Mouse (Mus musculus) ES-Bruce4 (cell line): Measurements from ENCODE around the gene Spsb1. TPM values are rescaled to one million over a fixed set of nuclear protein-coding genes. Genes with fewer than 3 reads are reported as not detected.
A peak's percentile ranks its signal among the peaks of the same experiment; 100 is the strongest.

ENCODE experiments used
- H3K27ac ChIP-seq: 2 replicates; pipeline ENCODE4 v1.5.1; 2012; ENCODE audit warnings: low read length, inconsistent platforms; ENCODE audit not compliant: insufficient read depth
- H3K27me3 ChIP-seq: 2 replicates; pipeline ENCODE4 v1.6.1; 2012; ENCODE audit warnings: mild to moderate bottlenecking, low read length, inconsistent platforms; ENCODE audit not compliant: control insufficient read depth, poor library complexity, insufficient read depth, severe bottlenecking
- H3K36me3 ChIP-seq: 2 replicates; pipeline ENCODE4 v1.6.1; 2012; ENCODE audit warnings: inconsistent platforms, mild to moderate bottlenecking, low read length, moderate library complexity; ENCODE audit not compliant: control insufficient read depth, poor library complexity, insufficient read depth, severe bottlenecking
- H3K4me1 ChIP-seq: one replicate; pipeline ENCODE4 v1.8.1; 2011; ENCODE audit warnings: low read length; ENCODE audit not compliant: control insufficient read depth, insufficient read depth
- H3K4me3 ChIP-seq: 2 replicates; pipeline ENCODE4 v1.5.1; 2011; ENCODE audit warnings: low read depth, mild to moderate bottlenecking, low read length
- H3K9ac ChIP-seq: 2 replicates; pipeline ENCODE4 v1.6.1; 2012; ENCODE audit warnings: low read depth, mild to moderate bottlenecking, inconsistent platforms; ENCODE audit not compliant: poor library complexity, severe bottlenecking
- H3K9me3 ChIP-seq: replicated peaks from 2 replicates; pipeline ENCODE4 v1.6.1; 2012; ENCODE audit warnings: mild to moderate bottlenecking, low read length, inconsistent platforms; ENCODE audit not compliant: control insufficient read depth, poor library complexity, insufficient read depth, severe bottlenecking
- CTCF ChIP-seq: IDR thresholded peaks from one replicate; pipeline ENCODE4 v1.8.1; 2011; ENCODE audit warnings: low read depth, low read length
- EP300 ChIP-seq: IDR thresholded peaks from 2 replicates; pipeline ENCODE4 v1.6.1; 2011; ENCODE audit warnings: low read depth, low read length; ENCODE audit not compliant: insufficient read depth
- POLR2A ChIP-seq: IDR thresholded peaks from one replicate; pipeline ENCODE4 v1.8.1; 2011; ENCODE audit warnings: low read length; ENCODE audit not compliant: insufficient read depth
- polyA plus RNA-seq: library from polyadenylated mRNA; stranded (reverse); fragments of >200 nt; gene quantifications from 2 replicates; pipeline ENCODE4 v1.2.4, GENCODE M21; 2011; ENCODE audit warnings: low read depth; ENCODE audit not compliant: missing spikeins, insufficient read depth, insufficient read length

The Spsb1 gene
- polyA plus RNA-seq, 1 experiment = 28.1 TPM

- Histone ChIP-seq H3K4me1 (no peaks in the 10 kb centered on the region), H3K9ac (no peak overlapping the region), H3K4me3 (no peak overlapping the region), H3K27ac (no peak overlapping the region), H3K9me3 (no peaks in the 10 kb centered on the region), H3K27me3 (no peaks in the 10 kb centered on the region), H3K36me3 (no peaks in the 10 kb centered on the region)
- no peak for TF ChIP-seq POLR2A
- TF ChIP-seq CTCF = no peak
- TF ChIP-seq EP300 = no peak
Observed at GRCm38 (mm10) chr4:149893611-149894151, 61.2 kb downstream of the Spsb1 start.

- TF ChIP-seq CTCF (no peak), POLR2A (no peak), EP300 (no peak)
- Histone ChIP-seq H3K9ac (no peak overlapping the region), H3K4me1 (no peaks in the 10 kb centered on the region), H3K9me3 (no peaks in the 10 kb centered on the region), H3K4me3 (no peak overlapping the region), H3K27ac (no peak overlapping the region), H3K27me3 (no peaks in the 10 kb centered on the region), H3K36me3 (no peaks in the 10 kb centered on the region)
Observed at GRCm38 (mm10) chr4:149891172-149891960, 63.5 kb downstream of the Spsb1 start.

GRCm38 (mm10) chr4:149890551-149890950 lies 64.3 kb downstream of the Spsb1 start:
- Histone ChIP-seq H3K27me3 (no peaks in the 10 kb centered on the region), H3K9ac (no peak overlapping the region), H3K9me3 (no peaks in the 10 kb centered on the region), H3K27ac (no peak overlapping the region), H3K36me3 (no peaks in the 10 kb centered on the region), H3K4me3 (no peak overlapping the region), H3K4me1 (no peaks in the 10 kb centered on the region)
- TF ChIP-seq POLR2A (no peak), EP300 (no peak), CTCF (no peak)

- TF ChIP-seq CTCF (no peak), EP300 (no peak), POLR2A (no peak)
- H3K4me3 ChIP-seq = peak overlapping the region; percentile 3; the same call in 1 of the 2 replicates
- no peak overlapping the region for H3K27ac ChIP-seq
- no peaks in the 10 kb centered on the region for H3K4me1 ChIP-seq
- no peaks in the 10 kb centered on the region for H3K36me3 ChIP-seq
- H3K9me3 ChIP-seq = no peaks in the 10 kb centered on the region
- H3K27me3 ChIP-seq = no peaks in the 10 kb centered on the region
- H3K9ac ChIP-seq = 0 out of 2 replicates have a peak overlapping the region, but pooled peaks have one; percentile 3
Observed at GRCm38 (mm10) chr4:149889851-149890250, 65.0 kb downstream of the Spsb1 start.

- Histone ChIP-seq H3K9ac (no peak overlapping the region), H3K36me3 (no peaks in the 10 kb centered on the region), H3K27me3 (no peaks in the 10 kb centered on the region), H3K9me3 (no peaks in the 10 kb centered on the region), H3K27ac (no peak overlapping the region), H3K4me3 (no peak overlapping the region), H3K4me1 (no peaks in the 10 kb centered on the region)
- TF ChIP-seq CTCF (no peak), POLR2A (no peak), EP300 (no peak)
Observed at GRCm38 (mm10) chr4:149888736-149889470, 65.9 kb downstream of the Spsb1 start.
